Mouse (Mus musculus): ENCODE results near the gene Arhgap28.
"Not testable (repeated sequence)": the region's sequence is repeated elsewhere in the genome, so short reads cannot be mapped to it uniquely, and the experiment has no call there.

Gene Arhgap28

GRCm38 (mm10) chr17:67869731-67870601, 134.0 kb downstream of the Arhgap28 start:
- peak; percentile 41 for DNase-seq (ENCODE audit: low read depth)

GRCm38 (mm10) chr17:67866541-67867241, 137.2 kb downstream of the Arhgap28 start:
- DNase-seq (ENCODE audit: low read depth), result no peak

- DNase-seq (ENCODE audit: low read depth), result no peak
Observed at GRCm38 (mm10) chr17:67866026-67866425, 137.9 kb downstream of the Arhgap28 start.

- no peak for DNase-seq (ENCODE audit: low read depth)
Observed at GRCm38 (mm10) chr17:67864912-67865311, 139.0 kb downstream of the Arhgap28 start.

GRCm38 (mm10) chr17:67864363-67864762, 139.6 kb downstream of the Arhgap28 start:
- DNase-seq (ENCODE audit: low read depth), result no peak

- DNase-seq (ENCODE audit: low read depth), result peak; percentile 39
Observed at GRCm38 (mm10) chr17:67861744-67862535, 142.0 kb downstream of the Arhgap28 start.

- no peak for DNase-seq (ENCODE audit: low read depth)
Observed at GRCm38 (mm10) chr17:67861080-67861630, 142.8 kb downstream of the Arhgap28 start.

- DNase-seq (ENCODE audit: low read depth), result not testable (repeated sequence)
Observed at GRCm38 (mm10) chr17:67841494-67841893, 162.4 kb downstream of the Arhgap28 start.

GRCm38 (mm10) chr17:67838948-67839347, 165.0 kb downstream of the Arhgap28 start:
- DNase-seq (ENCODE audit: low read depth), result no peak

GRCm38 (mm10) chr17:67837351-67838090, 166.4 kb downstream of the Arhgap28 start:
- peak; percentile 58 for DNase-seq (ENCODE audit: low read depth)

- DNase-seq (ENCODE audit: low read depth), result no peak
Observed at GRCm38 (mm10) chr17:67836146-67836895, 167.6 kb downstream of the Arhgap28 start.

GRCm38 (mm10) chr17:67827431-67827830, 176.5 kb downstream of the Arhgap28 start:
- no peak for DNase-seq (ENCODE audit: low read depth)

GRCm38 (mm10) chr17:67816916-67817315, 187.0 kb downstream of the Arhgap28 start:
- no peak for DNase-seq (ENCODE audit: low read depth)

- DNase-seq (ENCODE audit: low read depth), result no peak
Observed at GRCm38 (mm10) chr17:67815720-67816119, 188.2 kb downstream of the Arhgap28 start.

GRCm38 (mm10) chr17:67813666-67814065, 190.3 kb downstream of the Arhgap28 start:
- DNase-seq (ENCODE audit: low read depth), result no peak

- DNase-seq (ENCODE audit: low read depth), result no peak
Observed at GRCm38 (mm10) chr17:67809171-67809570, 194.7 kb downstream of the Arhgap28 start.

All from c-Kit-positive CD71-negative TER-119-negative erythroid progenitor cells, embryonic 14.5 days (primary cell).